Mouse (Mus musculus) thymus, postnatal 36 days (tissue): ENCODE results near the gene Plcxd2.

ENCODE experiments used
- DNase-seq, 2 experiments: peaks; one replicate each; pipeline ENCODE4 v3.0.0; 2022; ENCODE audit warnings: mixed read lengths in 2 of 2

The Plcxd2 gene

DNA sequence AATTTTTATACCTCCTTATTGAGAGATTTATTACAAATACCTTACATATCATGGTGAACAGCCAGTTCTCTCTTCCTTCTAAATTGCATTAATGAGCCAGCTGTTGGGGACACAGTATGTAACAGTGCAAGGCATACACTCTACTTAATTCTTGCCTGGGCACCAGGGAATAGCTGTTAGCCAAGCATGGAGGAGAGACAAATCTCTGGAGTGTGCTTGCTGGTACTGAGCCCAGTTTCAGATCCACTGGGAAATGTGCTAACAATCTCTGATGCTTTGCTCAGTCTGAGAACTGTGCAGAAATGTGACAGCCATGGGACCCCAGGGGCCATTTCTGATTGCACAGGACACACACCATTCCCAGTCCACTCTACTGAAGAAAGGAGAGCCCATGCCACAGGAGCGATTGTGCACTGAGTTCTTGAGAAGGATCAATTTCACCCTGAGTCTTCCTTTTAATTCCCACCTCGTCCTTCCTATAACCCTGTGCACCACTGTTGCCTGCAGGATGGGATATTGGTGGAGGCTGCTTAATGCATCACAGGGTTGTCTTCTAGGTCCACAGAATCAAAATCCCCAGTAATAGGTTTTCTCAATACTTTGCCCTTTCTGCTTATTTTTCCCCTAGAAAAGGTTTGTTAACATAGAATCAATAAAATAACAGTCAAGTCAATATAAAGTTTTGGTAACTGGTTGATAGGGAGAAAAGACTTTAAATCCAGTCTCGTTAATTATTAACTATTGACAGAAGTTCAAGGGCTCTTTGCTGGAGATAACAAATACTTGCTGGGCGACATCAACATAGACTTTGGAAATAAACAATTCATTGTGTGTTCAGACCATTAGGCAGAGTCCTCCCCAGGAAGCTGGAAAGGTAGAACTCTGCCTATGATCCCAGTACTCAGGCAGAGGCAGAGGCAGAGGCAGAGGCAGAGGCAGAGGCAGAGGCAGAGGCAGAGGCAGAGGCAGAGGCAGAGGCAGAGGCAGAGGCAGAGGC is 25.1 kb downstream of the Plcxd2 start:
- DNase-seq, result no peak

DNA sequence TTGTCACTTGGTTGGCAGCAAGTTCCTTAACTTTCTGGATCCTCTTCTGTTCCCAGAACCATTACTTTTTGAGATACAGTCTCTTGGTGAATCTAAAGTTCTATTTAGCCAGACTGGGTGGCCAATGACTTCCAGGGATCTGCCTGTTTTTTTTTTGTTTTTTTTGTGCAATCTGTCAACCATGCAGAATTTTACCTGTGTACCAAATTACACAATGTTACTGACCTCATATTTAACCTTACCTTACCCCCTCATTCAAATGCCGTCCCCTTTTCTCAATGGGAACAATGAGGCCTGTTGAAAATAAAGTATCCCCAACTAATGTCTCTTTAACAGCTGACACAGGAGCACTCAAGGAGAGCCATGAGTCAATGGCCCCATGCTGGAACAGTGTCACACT is 33.8 kb downstream of the Plcxd2 start:
- DNase-seq, result no peak

GRCm38 (mm10) chr16:45973959-45974686 is 35.9 kb downstream of the Plcxd2 start:
- peak; percentile 22 to 41 for DNase-seq

GRCm38 (mm10) chr16:45970187-45970586 is 39.8 kb downstream of the Plcxd2 start:
- no peak for DNase-seq

DNA sequence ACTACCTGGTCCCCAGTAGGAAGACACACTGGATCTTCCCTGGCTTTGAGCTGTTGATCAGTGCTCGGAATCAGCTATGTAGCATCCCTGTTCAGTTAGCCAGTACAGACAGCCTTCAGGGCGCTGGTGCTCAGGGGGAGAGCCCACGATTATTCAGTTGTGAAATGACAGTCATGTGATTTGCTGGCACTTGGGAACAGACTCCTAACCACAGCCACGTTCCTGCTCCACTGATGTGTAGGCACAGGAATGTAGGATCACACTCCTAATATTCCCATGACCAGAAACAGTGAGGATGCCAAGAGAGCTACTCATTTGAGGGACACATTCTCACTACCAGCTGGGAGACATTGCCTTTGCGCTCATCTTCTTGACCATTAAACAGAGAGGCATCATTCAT is 41.3 kb downstream of the Plcxd2 start:
- no peak for DNase-seq

- DNase-seq, result peak; percentile 50
These were observed 42.5 kb downstream of the Plcxd2 start for GRCm38 (mm10) chr16:45967471-45967870.

- no peak for DNase-seq
These were observed 43.4 kb downstream of the Plcxd2 start for GRCm38 (mm10) chr16:45966604-45967003.

DNA sequence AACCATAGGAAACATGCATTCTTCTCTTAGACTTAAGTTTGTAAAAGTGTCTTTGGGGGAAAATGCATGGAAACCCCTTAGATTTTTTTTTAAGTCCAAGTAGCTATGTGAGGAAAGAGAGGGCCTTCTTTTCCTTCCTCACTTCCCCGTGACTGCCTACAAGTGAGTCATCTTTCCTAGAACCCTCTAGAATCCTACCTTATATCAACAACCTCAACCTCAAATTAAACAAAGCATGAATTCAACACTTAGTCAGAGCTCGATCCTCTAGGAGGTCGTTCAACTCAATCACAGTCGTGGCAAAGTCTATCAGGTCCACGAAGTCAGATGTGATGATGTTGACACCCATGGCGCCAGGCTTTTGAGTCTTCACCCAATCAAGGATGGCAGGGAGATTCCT is 45.2 kb downstream of the Plcxd2 start:
- DNase-seq, result no peak

GRCm38 (mm10) chr16:45963837-45964236 is 46.2 kb downstream of the Plcxd2 start:
- no peak for DNase-seq

GRCm38 (mm10) chr16:45963088-45963487 is 46.9 kb downstream of the Plcxd2 start:
- DNase-seq, result no peak

GRCm38 (mm10) chr16:45960978-45961377 is 49.0 kb downstream of the Plcxd2 start:
- DNase-seq, result no peak

DNA sequence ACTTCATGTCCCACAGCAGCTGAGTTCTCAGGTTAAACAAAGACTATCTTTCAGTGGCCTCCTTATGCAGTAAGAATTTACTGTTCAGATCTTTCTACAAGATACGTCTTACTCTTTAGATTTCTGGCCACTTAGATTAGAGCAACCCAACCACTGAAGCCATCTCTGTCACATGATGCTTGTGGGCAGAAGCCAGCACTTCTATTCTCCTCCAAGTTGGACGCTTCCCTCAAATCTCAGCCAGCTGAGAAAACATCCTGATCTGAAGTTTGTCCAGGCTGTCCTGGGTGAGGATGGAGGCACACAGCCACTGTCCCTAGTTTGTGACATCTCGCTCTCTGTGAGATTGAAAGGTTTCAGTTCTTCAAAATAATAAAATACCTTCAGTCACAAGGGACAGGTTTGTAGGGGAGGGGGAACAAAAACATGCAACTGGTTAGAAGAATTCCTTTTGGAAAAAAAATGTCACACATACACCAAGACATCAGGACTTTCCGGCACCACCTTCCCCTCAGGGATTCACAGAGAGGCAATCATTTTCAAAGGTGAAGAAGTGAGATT is 53.5 kb downstream of the Plcxd2 start:
- DNase-seq, result no peak

GRCm38 (mm10) chr16:45953394-45953793 is 56.6 kb downstream of the Plcxd2 start, which contains the start of gene Phldb2:
Gene Phldb2 (minus strand): TSS chr16:45953598.
- no peak for DNase-seq

- DNase-seq, result no peak
These were observed 57.5 kb downstream of the Plcxd2 start for GRCm38 (mm10) chr16:45952501-45952900.

GRCm38 (mm10) chr16:45952035-45952434 is 58.0 kb downstream of the Plcxd2 start:
- DNase-seq, result no peak

DNA sequence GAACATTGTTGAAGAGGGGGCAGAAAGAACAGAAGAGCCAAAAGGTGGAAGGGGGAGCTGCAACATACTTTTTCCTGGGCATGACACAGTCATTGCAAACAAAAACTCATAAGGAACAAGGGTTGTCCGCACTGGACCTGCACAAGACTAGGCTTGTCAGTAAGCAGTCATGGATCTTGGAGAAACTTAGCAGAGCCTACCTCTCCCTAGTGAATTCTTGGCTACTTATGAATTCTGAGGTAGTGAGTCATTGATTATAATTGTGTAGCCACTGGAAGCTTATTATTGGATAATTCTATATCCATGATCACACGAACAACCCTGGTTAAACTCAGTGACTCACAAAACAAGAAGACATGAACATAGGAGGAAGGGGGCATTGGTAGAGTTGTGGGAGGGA is 63.7 kb downstream of the Plcxd2 start:
- no peak for DNase-seq

DNA sequence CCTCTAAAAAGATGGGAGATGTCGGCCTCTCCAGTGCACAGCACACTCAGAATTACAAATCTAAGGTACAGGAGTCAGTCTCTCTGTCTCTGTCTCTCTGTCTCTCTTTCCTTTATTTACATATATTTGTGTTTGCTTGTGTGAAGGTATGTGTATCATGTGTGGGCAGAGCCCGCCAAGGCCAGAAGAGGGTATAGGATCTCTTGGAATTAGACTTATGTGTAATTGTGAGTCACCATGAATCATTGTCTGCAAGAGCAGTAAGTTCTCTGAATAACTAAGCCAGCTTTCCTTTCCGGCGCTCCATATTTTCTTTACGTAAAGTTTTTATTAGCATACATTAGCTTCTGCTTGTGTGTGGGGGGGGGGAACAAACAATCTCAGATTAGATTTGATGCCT is 64.4 kb downstream of the Plcxd2 start:
- DNase-seq, result no peak

DNA sequence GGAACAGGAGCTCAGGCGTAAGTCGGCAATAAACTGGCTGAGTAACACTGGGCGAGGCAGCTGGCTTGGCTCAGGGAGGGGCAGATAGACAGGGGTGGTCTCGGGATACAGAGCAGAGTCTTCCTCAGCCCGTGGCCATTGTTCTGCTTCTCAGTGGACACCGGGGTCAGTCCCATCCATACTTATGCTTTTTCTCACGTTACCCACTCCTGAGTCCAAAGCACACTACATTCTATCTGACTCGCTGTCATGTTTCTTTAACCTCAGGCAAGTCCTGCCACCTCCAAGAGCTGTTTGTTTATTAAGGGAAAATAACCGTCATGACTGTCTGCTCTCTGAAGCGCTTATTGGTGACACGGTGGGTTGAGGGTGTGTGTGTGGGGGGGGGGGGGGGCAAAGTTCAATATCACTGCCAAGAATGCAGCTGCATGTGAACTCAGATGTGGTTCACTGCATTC is 64.8 kb downstream of the Plcxd2 start:
- no peak for DNase-seq

GRCm38 (mm10) chr16:45942169-45942891 is 67.7 kb downstream of the Plcxd2 start:
- DNase-seq, result no peak

DNA sequence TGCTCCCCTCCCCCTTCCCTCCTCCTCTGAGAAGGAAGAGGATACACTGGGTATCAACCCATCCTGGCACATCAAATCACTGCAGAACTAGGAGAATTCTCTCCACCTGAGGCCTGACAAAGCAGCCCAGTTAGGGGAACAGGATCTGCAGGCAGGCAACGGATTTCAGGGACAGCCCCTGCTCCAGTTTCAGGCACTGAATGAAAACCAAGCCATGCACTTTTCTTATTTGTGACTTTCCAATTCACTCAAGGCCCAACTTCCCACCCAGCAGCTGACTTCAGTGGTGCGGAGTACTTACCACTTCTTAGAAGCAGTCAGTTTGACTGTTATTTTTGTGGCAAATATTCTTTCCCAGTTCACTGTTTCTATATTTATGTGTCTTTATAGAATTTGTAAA is 69.3 kb downstream of the Plcxd2 start:
- no peak for DNase-seq

DNA sequence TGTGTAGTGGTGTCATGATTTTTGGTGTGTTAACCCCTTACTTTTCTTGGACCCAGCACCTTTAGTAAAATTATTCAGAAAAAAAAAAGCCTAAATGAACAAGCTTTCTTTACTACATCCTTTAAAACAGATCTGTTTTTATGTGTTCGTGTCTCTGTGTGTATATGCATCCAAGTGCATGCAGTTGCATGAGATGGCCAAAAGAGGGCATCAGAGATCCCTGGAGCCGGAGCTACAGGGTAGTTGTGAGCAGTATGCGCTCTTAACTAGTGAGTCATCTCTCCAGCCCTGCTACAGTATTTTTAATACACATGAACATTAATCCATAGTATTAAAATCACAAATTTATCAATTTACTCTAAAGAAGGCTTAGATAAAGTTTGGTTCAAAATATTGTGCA is 70.6 kb downstream of the Plcxd2 start:
- no peak for DNase-seq

- DNase-seq, result no peak
These were observed 72.6 kb downstream of the Plcxd2 start for GRCm38 (mm10) chr16:45937381-45937780.

- DNase-seq, result no peak
These were observed 73.5 kb downstream of the Plcxd2 start for GRCm38 (mm10) chr16:45936521-45936920.
